Mouse (Mus musculus): ENCODE results near the gene Slc8a1. TPM values are rescaled to one million over a fixed set of nuclear protein-coding genes. Genes with fewer than 3 reads are reported as not detected.

Slc8a1 gene
- polyA plus RNA-seq, 1 experiment from 2014 or later = 8.1 TPM

- Histone ChIP-seq H3K9me3 (ENCODE audit: low read depth, low read length) (no peaks in the 10 kb centered on the region), H3K27me3 (ENCODE audit: insufficient read depth, low read length) (no peaks in the 10 kb centered on the region), H3K27ac (ENCODE audit: low read depth) (peak overlapping the region; percentile 74; the same call in 1 of the 2 replicates), H3K36me3 (ENCODE audit: insufficient read depth) (no peaks in the 10 kb centered on the region), H3K4me3 (ENCODE audit: low read depth, low read length) (no peak overlapping the region), H3K9ac (no peak overlapping the region), H3K4me2 (no peak overlapping the region), H3K4me1 (ENCODE audit: insufficient read depth) (no peaks in the 10 kb centered on the region; the same call in 1 of the 2 replicates)
- peak; percentile 73 for ATAC-seq (ENCODE audit: insufficient read depth)
- peak; percentile 58 for DNase-seq
- WGBS = 78% methylated on average over 5 of the region's 5 CpGs
- no peak for TF ChIP-seq CTCF (IDR thresholded peaks at IDR 0.05; ENCODE audit: low read depth)
Observed at GRCm38 (mm10) chr17:81500686-81501407, 237.3 kb downstream of the Slc8a1 start.

GRCm38 (mm10) chr17:81497919-81498318 lies 240.3 kb downstream of the Slc8a1 start:
- TF ChIP-seq CTCF (IDR thresholded peaks at IDR 0.05; ENCODE audit: low read depth) = no peak
- peak; percentile 42; the same call in 1 of the 2 replicates for ATAC-seq (ENCODE audit: insufficient read depth)
- Histone ChIP-seq H3K4me1 (ENCODE audit: insufficient read depth) (no peaks in the 10 kb centered on the region; the same call in 1 of the 2 replicates), H3K4me2 (no peak overlapping the region), H3K9me3 (ENCODE audit: low read depth, low read length) (no peaks in the 10 kb centered on the region), H3K9ac (no peak overlapping the region), H3K27ac (ENCODE audit: low read depth) (no peak overlapping the region), H3K27me3 (ENCODE audit: insufficient read depth, low read length) (no peaks in the 10 kb centered on the region), H3K36me3 (ENCODE audit: insufficient read depth) (no peaks in the 10 kb centered on the region), H3K4me3 (ENCODE audit: low read depth, low read length) (no peak overlapping the region)
- DNase-seq = peak; percentile 62

GRCm38 (mm10) chr17:81496616-81497015 lies 241.6 kb downstream of the Slc8a1 start:
- 79% methylated on average over 1 of the region's 1 CpGs for WGBS
- no peaks in the 10 kb centered on the region for H3K27me3 ChIP-seq (ENCODE audit: insufficient read depth, low read length)
- H3K4me3 ChIP-seq (ENCODE audit: low read depth, low read length) = no peak overlapping the region
- DNase-seq (no peak), ATAC-seq (ENCODE audit: insufficient read depth) (no peak)
- no peak overlapping the region for H3K27ac ChIP-seq (ENCODE audit: low read depth)
- H3K36me3 ChIP-seq (ENCODE audit: insufficient read depth) = no peaks in the 10 kb centered on the region
- H3K9me3 ChIP-seq (ENCODE audit: low read depth, low read length) = no peaks in the 10 kb centered on the region
- H3K4me1 ChIP-seq (ENCODE audit: insufficient read depth) = peaks cover 8% of the 10 kb centered on the region
- H3K9ac ChIP-seq = no peak overlapping the region
- H3K4me2 ChIP-seq = no peak overlapping the region
- no peak for TF ChIP-seq CTCF (IDR thresholded peaks at IDR 0.05; ENCODE audit: low read depth)

- ATAC-seq (ENCODE audit: insufficient read depth) (peak; percentile 58; the same call in 1 of the 2 replicates), DNase-seq (peak; percentile 71)
- H3K9me3 ChIP-seq (ENCODE audit: low read depth, low read length) = no peaks in the 10 kb centered on the region
- H3K4me3 ChIP-seq (ENCODE audit: low read depth, low read length) = no peak overlapping the region
- peak overlapping the region; percentile 50; the same call in 1 of the 2 replicates for H3K27ac ChIP-seq (ENCODE audit: low read depth)
- 63% methylated on average over 6 of the region's 6 CpGs for WGBS
- H3K4me1 ChIP-seq (ENCODE audit: insufficient read depth) = peaks cover 8% of the 10 kb centered on the region; the same call in 1 of the 2 replicates
- no peak overlapping the region for H3K9ac ChIP-seq
- no peaks in the 10 kb centered on the region for H3K36me3 ChIP-seq (ENCODE audit: insufficient read depth)
- no peak overlapping the region for H3K4me2 ChIP-seq
- TF ChIP-seq CTCF (IDR thresholded peaks at IDR 0.05; ENCODE audit: low read depth) = no peak
- no peaks in the 10 kb centered on the region for H3K27me3 ChIP-seq (ENCODE audit: insufficient read depth, low read length)
Observed at GRCm38 (mm10) chr17:81492216-81492865, 245.8 kb downstream of the Slc8a1 start.

- 68% methylated on average over 1 of the region's 1 CpGs for WGBS
- no peaks in the 10 kb centered on the region for H3K4me1 ChIP-seq (ENCODE audit: insufficient read depth)
- no peak overlapping the region for H3K27ac ChIP-seq (ENCODE audit: low read depth)
- no peaks in the 10 kb centered on the region for H3K9me3 ChIP-seq (ENCODE audit: low read depth, low read length)
- no peaks in the 10 kb centered on the region for H3K27me3 ChIP-seq (ENCODE audit: insufficient read depth, low read length)
- DNase-seq (no peak), ATAC-seq (ENCODE audit: insufficient read depth) (no peak)
- no peak overlapping the region for H3K4me3 ChIP-seq (ENCODE audit: low read depth, low read length)
- no peak overlapping the region for H3K4me2 ChIP-seq
- no peak overlapping the region for H3K9ac ChIP-seq
- no peak for TF ChIP-seq CTCF (IDR thresholded peaks at IDR 0.05; ENCODE audit: low read depth)
- no peaks in the 10 kb centered on the region for H3K36me3 ChIP-seq (ENCODE audit: insufficient read depth)
Observed at GRCm38 (mm10) chr17:81486388-81486787, 251.8 kb downstream of the Slc8a1 start.

- no peaks in the 10 kb centered on the region for H3K9me3 ChIP-seq (ENCODE audit: low read depth, low read length)
- WGBS = 77% methylated on average over 11 of the region's 11 CpGs
- DNase-seq = no peak
- no peaks in the 10 kb centered on the region for H3K27me3 ChIP-seq (ENCODE audit: insufficient read depth, low read length)
- H3K36me3 ChIP-seq (ENCODE audit: insufficient read depth) = no peaks in the 10 kb centered on the region
- no peak overlapping the region for H3K4me3 ChIP-seq (ENCODE audit: low read depth, low read length)
- 0 out of 2 replicates have a peak overlapping the region, but pooled peaks have one; percentile 4 for H3K27ac ChIP-seq (ENCODE audit: low read depth)
- TF ChIP-seq CTCF (IDR thresholded peaks at IDR 0.05; ENCODE audit: low read depth) = no peak
- ATAC-seq (ENCODE audit: insufficient read depth) = no peak
- no peak overlapping the region for H3K4me2 ChIP-seq
- peaks cover 7% of the 10 kb centered on the region; the same call in 1 of the 2 replicates for H3K4me1 ChIP-seq (ENCODE audit: insufficient read depth)
- no peak overlapping the region for H3K9ac ChIP-seq
Observed at GRCm38 (mm10) chr17:81481843-81482490, 256.2 kb downstream of the Slc8a1 start.

Data from lung, embryonic 14.5 days (tissue).